Mouse (Mus musculus) R1 (cell line): ENCODE results near the gene Ugt1a6b.

Source experiments
- DNase-seq: peaks from one replicate; pipeline ENCODE4 v3.0.0-alpha.2; 2018; ENCODE audit warnings: low read depth, low spot score

The Ugt1a6b gene

GRCm38 (mm10) chr1:88261706-88262105 lies 158.7 kb downstream of the Ugt1a6b start:
- DNase-seq: peak; percentile 34

DNA sequence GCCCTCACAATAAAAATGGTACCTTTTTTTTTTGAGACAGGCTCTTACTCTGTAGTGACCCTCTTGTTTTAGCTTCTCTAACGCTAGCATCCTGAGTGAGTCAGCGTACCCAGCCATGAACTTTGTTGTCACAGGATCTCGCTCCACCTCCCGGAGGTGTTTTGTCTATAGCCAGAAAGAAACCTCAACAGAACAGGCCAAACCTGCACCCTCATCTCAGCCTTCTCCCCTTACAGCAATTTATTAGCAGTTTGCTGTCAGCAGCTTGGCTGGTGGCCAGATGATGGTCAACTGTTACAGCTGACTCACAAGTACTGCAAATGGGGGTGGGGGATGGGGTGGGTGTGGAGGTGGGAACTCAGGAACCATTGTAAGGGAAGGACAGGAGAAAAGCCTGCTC lies 159.2 kb downstream of the Ugt1a6b start:
- peak; percentile 66 for DNase-seq

- DNase-seq: no peak
Observed at GRCm38 (mm10) chr1:88262961-88263360, 159.9 kb downstream of the Ugt1a6b start.

DNA sequence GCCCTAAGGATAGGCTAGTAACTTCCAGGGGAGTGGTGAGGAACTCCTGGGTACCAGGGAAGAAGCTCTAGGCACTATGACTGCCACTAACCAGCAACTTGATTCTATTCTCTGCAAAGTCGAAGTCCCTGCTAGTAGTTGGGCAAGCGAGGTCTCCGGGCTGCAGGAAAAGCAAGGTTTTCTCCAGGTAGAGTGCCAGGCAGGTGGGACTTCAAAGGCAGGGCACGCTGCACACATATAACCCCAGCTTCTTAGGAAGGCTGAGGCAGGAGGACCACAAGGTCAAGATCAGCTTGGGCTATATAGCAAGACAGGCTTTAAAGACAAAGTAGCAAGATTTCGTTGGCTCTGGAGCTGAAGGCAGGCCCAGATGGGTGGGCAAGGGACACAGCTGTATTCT lies 160.7 kb downstream of the Ugt1a6b start:
- no peak for DNase-seq

GRCm38 (mm10) chr1:88264237-88264868 lies 161.3 kb downstream of the Ugt1a6b start:
- no peak for DNase-seq

GRCm38 (mm10) chr1:88264869-88265240 lies 161.8 kb downstream of the Ugt1a6b start:
- no peak for DNase-seq

GRCm38 (mm10) chr1:88266123-88266522 lies 163.1 kb downstream of the Ugt1a6b start:
- no peak for DNase-seq

- DNase-seq: no peak
Observed at GRCm38 (mm10) chr1:88267489-88267888, 164.4 kb downstream of the Ugt1a6b start.

DNA sequence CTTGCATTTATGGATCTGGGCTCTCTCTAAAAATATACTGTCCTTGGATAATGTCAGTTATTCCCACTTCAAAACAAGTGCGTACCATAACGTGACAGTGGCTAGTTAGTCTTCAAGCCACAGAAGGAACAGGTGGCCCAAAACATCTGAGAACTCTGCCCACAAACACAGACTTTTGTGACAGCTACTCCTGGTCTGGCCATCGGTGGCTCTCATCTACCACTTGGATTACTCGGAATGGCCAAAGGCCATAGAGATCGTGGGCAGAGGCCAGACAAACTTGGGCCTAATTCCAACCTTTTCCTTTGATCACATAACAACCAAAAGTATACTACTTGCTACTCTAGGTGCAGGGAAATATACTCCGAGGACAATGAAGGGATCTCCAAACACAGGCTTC lies 165.0 kb downstream of the Ugt1a6b start:
- no peak for DNase-seq
